Mouse (Mus musculus) small intestine, adult 2 months (tissue): Measurements from ENCODE around the gene Tbxas1.

Source experiments
- CTCF ChIP-seq: fragments of 200-500 bp; IDR thresholded peaks from 2 replicates; pipeline ENCODE4 v1.5.1; 2012; ENCODE audit warnings: low read depth, mild to moderate bottlenecking, control low read depth, inconsistent platforms, low read length, moderate library complexity, mixed read lengths; ENCODE audit not compliant: insufficient replicate concordance, insufficient read length; ENCODE audit errors: extremely low read depth
- POLR2A ChIP-seq: fragments of 200-500 bp; IDR thresholded peaks from 2 replicates; pipeline ENCODE4 v1.6.1; 2012; ENCODE audit warnings: low read depth, mild to moderate bottlenecking, control low read depth, inconsistent platforms, low read length, moderate library complexity

- TF ChIP-seq CTCF: no peak
- no peak for TF ChIP-seq POLR2A
Observed at GRCm38 (mm10) chr6:38871051-38871450, 4.2 kb upstream of the Tbxas1 start.
